Mouse (Mus musculus): ENCODE results near the gene Neurod6. TPM values are rescaled to one million over a fixed set of nuclear protein-coding genes. Genes with fewer than 3 reads are reported as not detected.

Neurod6 gene
- total and polyA plus RNA-seq, 3 experiments = not detected

DNA sequence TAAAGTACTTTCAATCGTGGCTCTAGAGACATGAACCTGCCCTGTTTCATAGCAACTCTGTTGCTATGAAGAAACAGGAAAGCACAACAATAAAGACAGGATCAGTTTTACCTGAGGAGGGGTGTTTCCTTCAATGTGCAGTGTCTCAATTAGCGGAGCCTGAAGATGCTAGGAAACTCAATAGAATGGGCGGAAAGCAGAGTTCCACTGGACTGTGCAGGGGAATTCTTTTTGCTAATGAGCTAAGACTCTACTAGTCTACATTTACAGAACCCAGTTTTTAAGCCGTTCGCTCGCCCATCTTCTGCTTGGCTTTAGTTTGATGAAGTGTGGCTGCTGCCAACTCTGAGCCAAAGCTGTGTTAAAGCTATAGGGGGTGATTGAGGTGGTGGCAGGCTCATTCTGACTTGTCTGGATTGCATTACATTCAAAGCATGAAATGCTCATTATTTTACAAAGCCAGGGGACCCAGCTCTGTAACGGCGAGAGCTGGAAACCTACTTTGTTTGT is 33.2 kb downstream of the Neurod6 start:
- H3K27me3 ChIP-seq (ENCODE audit: control insufficient read depth in 1 of 2, insufficient read depth in 2 of 2, low read length in 2 of 2) = no peaks in the 10 kb centered on the region
- H3K4me3 ChIP-seq (ENCODE audit: control insufficient read depth in 1 of 2, insufficient read depth in 1 of 2, low read depth in 2 of 2, low read length in 2 of 2) = no peak overlapping the region
- no peaks in the 10 kb centered on the region for H3K36me3 ChIP-seq (ENCODE audit: control insufficient read depth in 1 of 2, insufficient read depth in 2 of 2, low read length in 2 of 2)
- no peaks in the 10 kb centered on the region for H3K79me2 ChIP-seq (ENCODE audit: control insufficient read depth, insufficient read depth, low read length, poor library complexity)
- H3K9ac ChIP-seq (ENCODE audit: control insufficient read depth, low read depth, low read length, poor library complexity, severe bottlenecking) = no peak overlapping the region
- no peak overlapping the region for H3K27ac ChIP-seq (ENCODE audit: control insufficient read depth, low read depth, low read length)
- H3K4me1 ChIP-seq (ENCODE audit: control insufficient read depth in 1 of 2, insufficient read depth in 2 of 2, low read length in 2 of 2) = no peaks in the 10 kb centered on the region
- H3K9me3 ChIP-seq (replicated peaks; ENCODE audit: insufficient read depth, low read length) = no peaks in the 10 kb centered on the region
- DNase-seq (ENCODE audit: low read depth, low spot score) = no peak
- TF ChIP-seq MYB (IDR thresholded peaks at IDR 0.05; ENCODE audit: low read depth, low read length) = no peak
- no peak for TF ChIP-seq HCFC1 (IDR thresholded peaks at IDR 0.05; ENCODE audit: low read depth, low read length)
- no peak for TF ChIP-seq MAFK (IDR thresholded peaks at IDR 0.05; ENCODE audit: borderline replicate concordance, low read depth, low read length)
- TF ChIP-seq ZNF384 (IDR thresholded peaks at IDR 0.05; ENCODE audit: low read depth, low read length) = no peak
- TF ChIP-seq E2F4 (IDR thresholded peaks at IDR 0.05; ENCODE audit: borderline replicate concordance, low read depth, low read length) = no peak
- TF ChIP-seq ELF1 (IDR thresholded peaks at IDR 0.05; ENCODE audit: low read depth, low read length) = no peak
- TF ChIP-seq KAT2A (conservative IDR thresholded peaks at IDR 0.05; ENCODE audit: low read depth, low read length) = no peak
- no peak for TF ChIP-seq SIN3A (IDR thresholded peaks at IDR 0.05; ENCODE audit: low read length)
- TF ChIP-seq CHD1 (IDR thresholded peaks at IDR 0.05; ENCODE audit: low read depth, low read length) = no peak

DNA sequence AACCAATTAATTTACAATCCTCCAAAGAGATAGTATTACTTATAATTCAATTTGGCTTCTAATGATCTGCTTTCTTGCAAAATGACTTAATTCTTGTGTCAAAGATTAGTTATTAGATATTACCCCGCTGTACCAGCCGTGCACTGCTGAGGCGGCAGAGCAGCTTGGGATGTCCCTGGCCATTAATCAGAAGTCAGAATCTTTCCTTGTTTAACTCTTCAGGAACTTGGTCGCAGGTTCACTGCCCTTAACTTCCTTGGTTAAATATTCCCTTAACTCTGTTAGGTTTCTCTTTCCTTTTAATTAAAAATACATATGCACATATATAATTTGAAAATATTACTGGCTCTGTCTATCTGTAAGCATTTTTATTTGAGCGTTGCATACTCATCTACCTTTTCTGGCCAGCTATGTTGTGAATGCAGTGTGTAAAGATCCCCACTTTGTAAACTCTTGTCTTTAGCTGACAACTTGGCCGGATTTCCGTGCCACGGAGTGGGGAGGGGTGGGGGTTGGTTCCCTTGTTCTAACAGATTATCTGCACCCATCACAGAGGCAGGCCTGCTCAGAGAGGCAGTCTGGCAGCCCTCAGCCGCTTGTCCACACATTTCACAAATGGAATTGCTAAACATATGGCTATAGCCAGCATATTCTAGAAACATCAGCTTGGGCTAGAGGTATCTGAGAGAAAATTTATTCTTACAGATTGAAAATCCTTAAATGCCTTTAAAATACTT is 34.1 kb downstream of the Neurod6 start:
- no peaks in the 10 kb centered on the region for H3K27me3 ChIP-seq (ENCODE audit: control insufficient read depth in 1 of 2, insufficient read depth in 2 of 2, low read length in 2 of 2)
- no peaks in the 10 kb centered on the region for H3K79me2 ChIP-seq (ENCODE audit: control insufficient read depth, insufficient read depth, low read length, poor library complexity)
- H3K4me1 ChIP-seq (ENCODE audit: control insufficient read depth in 1 of 2, insufficient read depth in 2 of 2, low read length in 2 of 2) = no peaks in the 10 kb centered on the region
- TF ChIP-seq ZMIZ1 (IDR thresholded peaks at IDR 0.05; ENCODE audit: low read depth, low read length) (no peak), CHD1 (IDR thresholded peaks at IDR 0.05; ENCODE audit: low read depth, low read length) (no peak), SMC3 (IDR thresholded peaks at IDR 0.05; ENCODE audit: low read depth, low read length) (no peak), MAZ (IDR thresholded peaks at IDR 0.05; ENCODE audit: low read depth, low read length) (no peak), POLR2A (IDR thresholded peaks at IDR 0.05; ENCODE audit: control insufficient read depth in 1 of 2, insufficient read depth in 1 of 2, low read depth in 1 of 2, low read length in 2 of 2, poor library complexity in 1 of 2) (no peak), POLR2AphosphoS5 (IDR thresholded peaks at IDR 0.05; ENCODE audit: borderline replicate concordance, low read depth, low read length) (no peak), RAD21 (IDR thresholded peaks at IDR 0.05; ENCODE audit: low read depth, low read length) (no peak), NELFE (IDR thresholded peaks at IDR 0.05; ENCODE audit: low read depth, low read length) (no peak), ETS1 (IDR thresholded peaks at IDR 0.05; ENCODE audit: low read depth, low read length) (no peak), GATA1 (IDR thresholded peaks at IDR 0.05; ENCODE audit: low read depth, low read length) (no peak)
- H3K4me3 ChIP-seq (ENCODE audit: control insufficient read depth in 1 of 2, insufficient read depth in 1 of 2, low read depth in 2 of 2, low read length in 2 of 2) = no peak overlapping the region
- no peaks in the 10 kb centered on the region for H3K36me3 ChIP-seq (ENCODE audit: control insufficient read depth in 1 of 2, insufficient read depth in 2 of 2, low read length in 2 of 2)
- no peak overlapping the region for H3K27ac ChIP-seq (ENCODE audit: control insufficient read depth, low read depth, low read length)
- H3K9me3 ChIP-seq (replicated peaks; ENCODE audit: insufficient read depth, low read length) = no peaks in the 10 kb centered on the region
- no peak overlapping the region for H3K9ac ChIP-seq (ENCODE audit: control insufficient read depth, low read depth, low read length, poor library complexity, severe bottlenecking)
- no peak for DNase-seq (ENCODE audit: low read depth, low spot score)

All from MEL (cell line).